Mouse (Mus musculus): ENCODE data around the gene Gm10295. TPM values are rescaled to one million over a fixed set of nuclear protein-coding genes. Genes with fewer than 3 reads are reported as not detected.

The Gm10295 gene
- total RNA-seq, 1 experiment from 2014 or later, result not detected

DNA sequence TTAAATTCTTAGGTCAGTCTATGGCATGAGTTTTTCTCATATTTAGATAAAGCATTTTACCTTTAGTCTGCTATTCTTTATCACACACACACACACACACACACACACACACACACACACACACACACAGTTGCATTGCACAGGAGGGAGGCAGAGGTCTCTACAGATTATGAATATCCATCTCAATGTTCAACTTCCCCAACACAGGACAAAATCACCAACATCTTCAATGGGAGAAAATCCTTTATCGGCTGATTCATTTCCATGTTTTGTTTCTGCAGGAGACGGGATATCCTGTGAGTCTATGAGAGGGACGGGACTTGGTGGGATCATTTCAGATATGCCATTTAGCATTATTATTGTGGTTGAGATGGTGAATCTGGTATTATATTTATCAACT, 18.8 kb upstream of the Gm10295 start:
- ATAC-seq (ENCODE audit: extremely low read depth, insufficient number of reproducible peaks, low FRiP score, poor library complexity, severe bottlenecking), result no peak

- ATAC-seq (ENCODE audit: extremely low read depth, insufficient number of reproducible peaks, low FRiP score, poor library complexity, severe bottlenecking), result no peak
Observed at GRCm38 (mm10) chr7:71368543-71369181, 17.4 kb upstream of the Gm10295 start.

- ATAC-seq (ENCODE audit: extremely low read depth, insufficient number of reproducible peaks, low FRiP score, poor library complexity, severe bottlenecking), result no peak
Observed at GRCm38 (mm10) chr7:71355596-71355995, 4.3 kb upstream of the Gm10295 start.

- no peak for ATAC-seq (ENCODE audit: extremely low read depth, insufficient number of reproducible peaks, low FRiP score, poor library complexity, severe bottlenecking)
Observed at GRCm38 (mm10) chr7:71348922-71349321, 2.4 kb downstream of the Gm10295 start.

DNA sequence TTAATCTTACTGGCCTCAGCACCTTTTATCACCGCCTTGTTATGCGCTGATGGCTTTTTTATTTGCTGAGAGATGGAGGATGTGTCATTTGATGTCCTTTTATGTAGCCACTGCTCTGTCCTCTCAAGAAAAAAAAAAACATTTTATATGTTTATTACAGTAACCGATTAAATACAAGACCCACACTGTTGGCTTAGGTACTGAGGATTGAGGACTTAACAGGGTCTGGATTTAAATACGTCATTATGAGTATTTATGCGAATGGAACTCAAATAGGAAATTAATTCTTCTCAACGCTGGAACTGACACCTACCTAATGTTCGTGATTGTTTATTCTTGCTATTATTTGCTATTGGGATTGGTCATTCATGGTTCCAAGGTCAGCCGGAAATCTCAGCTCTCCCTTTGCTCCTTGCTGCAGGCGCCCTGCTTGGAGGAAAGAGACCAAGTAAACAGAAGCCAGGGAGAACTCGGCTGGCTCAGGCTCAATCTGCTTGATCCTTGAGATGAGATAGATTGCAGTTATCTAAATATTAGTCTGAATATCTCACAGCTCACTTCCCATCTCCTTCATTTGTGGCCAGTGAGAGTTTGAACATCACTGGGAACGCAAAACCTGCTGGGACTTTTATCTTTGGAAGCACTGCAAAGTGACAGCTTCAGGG, 26.2 kb downstream of the Gm10295 start:
- no peak for ATAC-seq (ENCODE audit: extremely low read depth, insufficient number of reproducible peaks, low FRiP score, poor library complexity, severe bottlenecking)

GRCm38 (mm10) chr7:71313148-71313765, 38.0 kb downstream of the Gm10295 start:
- ATAC-seq (ENCODE audit: extremely low read depth, insufficient number of reproducible peaks, low FRiP score, poor library complexity, severe bottlenecking), result no peak

DNA sequence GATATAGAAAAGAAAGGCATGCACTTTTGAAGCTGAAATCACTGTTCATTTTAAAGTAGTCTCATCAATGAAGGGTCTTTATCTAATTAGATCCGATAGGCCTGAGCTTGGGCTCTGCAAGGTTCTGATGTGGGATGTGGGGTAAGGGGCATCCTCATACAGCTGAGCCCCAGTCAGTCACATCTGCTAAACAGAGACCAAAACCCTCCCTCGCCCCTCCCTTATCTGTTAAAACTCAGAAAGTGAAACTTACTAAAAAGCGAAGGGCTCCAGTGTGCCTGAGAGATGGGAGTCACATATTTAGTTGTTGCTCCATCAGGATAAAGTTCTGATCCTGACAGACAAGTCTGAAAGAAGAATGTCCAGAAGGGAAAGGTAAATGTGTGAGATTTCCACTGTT, 38.9 kb downstream of the Gm10295 start:
- ATAC-seq (ENCODE audit: extremely low read depth, insufficient number of reproducible peaks, low FRiP score, poor library complexity, severe bottlenecking), result no peak

DNA sequence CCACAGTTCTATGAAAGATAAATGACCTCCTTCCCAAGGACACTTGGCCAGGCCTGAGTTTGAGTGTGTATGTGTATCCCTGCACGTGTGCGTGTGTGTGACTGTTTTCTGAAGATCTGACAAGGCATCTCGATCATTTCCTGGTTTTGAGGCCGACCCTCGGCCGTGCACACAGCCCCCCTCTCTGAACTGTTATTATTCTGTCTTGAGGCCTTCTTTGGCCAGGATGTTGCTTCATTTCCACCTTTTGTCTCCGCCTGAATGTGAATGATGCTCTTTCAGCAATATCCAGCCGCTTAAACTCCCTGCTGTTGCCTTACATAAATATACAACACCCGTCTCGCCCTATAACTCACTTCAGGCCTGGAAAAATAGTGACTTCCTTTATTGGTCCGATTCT, 39.9 kb downstream of the Gm10295 start:
- no peak for ATAC-seq (ENCODE audit: extremely low read depth, insufficient number of reproducible peaks, low FRiP score, poor library complexity, severe bottlenecking)

DNA sequence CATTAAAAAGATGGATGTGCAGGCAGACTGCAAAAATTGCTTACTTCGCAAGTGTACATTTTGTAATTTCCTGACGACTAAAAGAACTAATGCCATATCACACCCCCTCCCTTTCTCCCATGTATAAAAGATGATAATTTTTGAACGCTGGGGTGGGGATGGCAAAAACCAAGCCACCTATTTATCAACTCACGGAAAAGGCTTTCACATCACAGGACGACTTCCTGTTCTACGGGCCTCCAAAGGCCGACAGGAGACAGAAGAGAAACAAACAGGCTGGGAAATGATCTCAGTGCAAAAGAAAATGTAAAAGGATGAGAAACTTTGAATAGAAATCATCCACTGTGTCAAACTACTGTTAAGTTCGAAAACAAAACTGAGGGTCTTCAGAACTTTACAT, 43.2 kb downstream of the Gm10295 start:
- no peak for ATAC-seq (ENCODE audit: extremely low read depth, insufficient number of reproducible peaks, low FRiP score, poor library complexity, severe bottlenecking)

DNA sequence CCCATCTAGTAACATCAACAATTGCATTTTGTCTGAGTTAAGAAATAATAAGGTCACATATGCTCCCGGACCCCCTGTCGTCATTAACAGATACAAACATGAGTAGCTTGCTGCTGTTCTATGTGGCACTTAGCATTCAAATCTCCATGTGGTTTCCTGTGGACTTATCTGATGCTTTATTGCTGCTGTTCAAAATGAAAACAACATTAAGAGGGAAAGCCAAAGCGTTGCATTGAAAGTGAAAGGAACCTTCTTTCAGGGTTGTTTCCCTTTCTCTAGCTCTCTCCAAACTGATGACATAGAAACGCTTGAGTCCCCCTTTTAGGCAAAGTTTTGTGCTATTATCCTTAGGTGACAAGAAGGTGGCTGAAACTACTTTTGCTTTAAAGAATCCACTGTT, 48.6 kb downstream of the Gm10295 start:
- no peak for ATAC-seq (ENCODE audit: extremely low read depth, insufficient number of reproducible peaks, low FRiP score, poor library complexity, severe bottlenecking)

All from neutrophil, adult 5-6 weeks (primary cell).